Mouse (Mus musculus): Measurements from ENCODE around the gene Vmn2r105. TPM values are rescaled to one million over a fixed set of nuclear protein-coding genes. Genes with fewer than 3 reads are reported as not detected.

Vmn2r105 gene
- 0.04 TPM for polyA plus RNA-seq (2017; shearing (Covaris generic))

GRCm38 (mm10) chr17:20234952-20235351 is at the start of gene Vmn2r105:
Vmn2r105 (minus strand) TSS chr17:20235052.

GRCm38 (mm10) chr17:20182997-20183396 is 51.9 kb downstream of the Vmn2r105 start, which contains the start of gene Fpr-rs6:
Fpr-rs6 (minus strand) TSS chr17:20183097.

Other genes with a start within 250 kb of the Vmn2r105 start
- not detected for gene Vmn2r104, start 186.7 kb downstream of the Vmn2r105 start, polyA plus RNA-seq (2017; shearing (Covaris generic))
- not detected for gene Fpr-rs7, start 120.8 kb downstream of the Vmn2r105 start, polyA plus RNA-seq (2017; shearing (Covaris generic))
- not detected for gene Fpr-rs6, start 52.0 kb downstream of the Vmn2r105 start, polyA plus RNA-seq (2017; shearing (Covaris generic))
- not detected for gene Vmn2r106, start 50.5 kb upstream of the Vmn2r105 start, polyA plus RNA-seq (2017; shearing (Covaris generic))
- gene Vmn2r107, start 110.2 kb upstream of the Vmn2r105 start, polyA plus RNA-seq (2017; shearing (Covaris generic)) = not detected
- not detected for gene Vmn1r224, start 179.1 kb upstream of the Vmn2r105 start, polyA plus RNA-seq (2017; shearing (Covaris generic))
- gene Vmn2r108, start 246.3 kb upstream of the Vmn2r105 start, polyA plus RNA-seq (2017; shearing (Covaris generic)) = not detected

All from naive thymus-derived CD4-positive, alpha-beta T cell, adult 5 months (primary cell).